Mouse (Mus musculus) G1E (cell line): ENCODE measurements around the gene Dclre1b. TPM values are rescaled to one million over a fixed set of nuclear protein-coding genes. Genes with fewer than 3 reads are reported as not detected.

Experiments
- ATAC-seq: 2 replicates; pipeline ENCODE4 v1.8.0; 2016; ENCODE audit warnings: mild to moderate bottlenecking; ENCODE audit not compliant: insufficient number of reproducible peaks, poor library complexity, low FRiP score, severe bottlenecking; ENCODE audit errors: extremely low read depth
- DNase-seq: peaks from one replicate; pipeline ENCODE4 v3.0.0; 2012; ENCODE audit warnings: low spot score
- H3K27me3 ChIP-seq: 2 replicates; pipeline ENCODE4 v1.6.1; 2012; ENCODE audit warnings: mild to moderate bottlenecking, low read length, inconsistent platforms; ENCODE audit not compliant: insufficient read depth
- H3K36me3 ChIP-seq: replicated peaks from 2 replicates; pipeline ENCODE3; 2012; ENCODE audit warnings: mild to moderate bottlenecking, inconsistent platforms
- H3K4me1 ChIP-seq: 2 replicates; pipeline ENCODE4 v1.6.1; 2012; ENCODE audit warnings: low read depth, low read length, inconsistent platforms, mixed read lengths; ENCODE audit not compliant: insufficient read depth
- H3K4me3 ChIP-seq: 2 replicates; pipeline ENCODE4 v1.5.1; 2012; ENCODE audit warnings: low read depth, mild to moderate bottlenecking, inconsistent platforms, low read length, moderate library complexity, mixed read lengths
- H3K9me3 ChIP-seq: replicated peaks from 2 replicates; pipeline ENCODE4 v1.6.1; 2012; ENCODE audit warnings: inconsistent platforms
- CTCF ChIP-seq: IDR thresholded peaks from 2 replicates; pipeline ENCODE4 v1.5.1; 2012; ENCODE audit warnings: low read depth, low read length, inconsistent platforms, mixed read lengths
- GATA1 ChIP-seq: IDR thresholded peaks from 2 replicates; pipeline ENCODE4 v1.6.1; 2012; ENCODE audit warnings: borderline replicate concordance, low read length, inconsistent platforms, mixed read lengths
- GATA2 ChIP-seq: IDR thresholded peaks from 2 replicates; pipeline ENCODE4 v1.6.1; 2012; ENCODE audit warnings: low read depth, low read length, inconsistent platforms, borderline replicate concordance
- POLR2AphosphoS5 ChIP-seq: IDR thresholded peaks from 2 replicates; pipeline ENCODE4 v1.6.1; 2012; ENCODE audit warnings: low read depth, low read length, inconsistent platforms; ENCODE audit not compliant: insufficient replicate concordance
- TAL1 ChIP-seq: conservative IDR thresholded peaks from 2 replicates; pipeline ENCODE4 v1.6.1; 2012; ENCODE audit warnings: low read depth, low read length, inconsistent platforms, mixed read lengths
- polyA plus RNA-seq: library from polyadenylated mRNA; stranded (reverse); fragments of >175 nt; gene quantifications from 2 replicates; pipeline ENCODE4 v1.2.3, GENCODE M21; 2012
- total RNA-seq, 2 experiments: library from RNA; stranded (forward) in 1 of 2; stranded (reverse) in 1 of 2; fragments of 200-1000 nt in 1 of 2; fragments of >200 nt in 1 of 2; fragmentation: Nextera tagmentation in 1 of 2; gene quantifications; 2 replicates each; pipeline ENCODE4 v1.2.3; 2014 to 2017

Dclre1b gene
- total RNA-seq (2014; fragmentation: Nextera tagmentation) = 21.8 and 28.6 TPM in 2 replicates
- 8.0 and 8.6 TPM in 2 replicates for total RNA-seq (2017)
- polyA plus RNA-seq = 2.6 and 5.7 TPM in 2 replicates

GRCm38 (mm10) chr3:103808891-103809798 lies at the start of gene Dclre1b, which contains the start of the genes Ap4b1 and Gm43064:
Gene Dclre1b, minus strand, starts transcription at chr3:103809444.
Gene Ap4b1, plus strand, starts transcription at chr3:103809520.
Gene Gm43064, plus strand, starts transcription at chr3:103809573.
- Histone ChIP-seq H3K4me1 (peaks cover 49% of the 10 kb centered on the region), H3K36me3 (peaks cover 56% of the 10 kb centered on the region), H3K27me3 (no peaks in the 10 kb centered on the region), H3K4me3 (peak within 1 kb of the TSS; percentile 86), H3K9me3 (no peaks in the 10 kb centered on the region)
- DNase-seq (peak; percentile 87), ATAC-seq (peak; percentile 75)
- no peak for TF ChIP-seq GATA2
- no peak for TF ChIP-seq CTCF
- no peak for TF ChIP-seq TAL1
- no peak for TF ChIP-seq GATA1
- TF ChIP-seq POLR2AphosphoS5 = no peak

DNA sequence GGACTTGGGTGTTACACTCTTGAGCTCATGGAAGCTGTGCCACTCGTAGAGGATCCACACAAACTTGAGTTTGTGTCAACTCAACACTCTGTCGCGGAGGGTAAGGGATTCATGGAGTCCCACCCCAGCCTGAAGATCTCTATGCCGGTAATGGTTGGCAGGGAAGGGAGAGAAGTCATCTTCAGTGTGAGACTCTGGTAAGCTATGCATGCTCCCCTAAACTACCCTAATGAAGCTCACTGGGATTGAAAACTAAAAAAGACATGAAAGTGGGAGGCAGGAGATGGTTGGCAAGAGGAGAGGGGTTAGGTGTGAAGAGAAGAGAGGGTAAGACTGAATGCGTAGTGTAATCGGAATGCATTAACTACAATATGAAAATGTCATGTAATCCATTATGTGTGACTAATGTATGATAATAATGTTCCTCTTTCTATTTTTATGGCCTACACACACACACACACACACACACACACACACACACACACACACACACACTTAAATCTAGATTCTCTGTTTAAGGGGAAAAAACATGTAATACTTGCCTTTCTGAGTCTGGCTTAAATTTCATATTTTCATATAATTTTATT lies 48.8 kb upstream of the Dclre1b start:
- DNase-seq = no peak
- no peak for TF ChIP-seq GATA1
- TF ChIP-seq TAL1 = no peak
- no peak for TF ChIP-seq GATA2
- TF ChIP-seq CTCF = no peak
- no peak for TF ChIP-seq POLR2AphosphoS5
- H3K9me3 ChIP-seq = no peaks in the 10 kb centered on the region
- H3K27me3 ChIP-seq = peaks cover 14% of the 10 kb centered on the region
- H3K4me1 ChIP-seq = peaks cover 5% of the 10 kb centered on the region; the same call in 1 of the 2 replicates
- no peaks in the 10 kb centered on the region for H3K36me3 ChIP-seq
- no peak for ATAC-seq
- no peak overlapping the region for H3K4me3 ChIP-seq

GRCm38 (mm10) chr3:103857036-103857805 lies 48.0 kb upstream of the Dclre1b start:
- Histone ChIP-seq H3K4me1 (peaks cover 8% of the 10 kb centered on the region), H3K36me3 (no peaks in the 10 kb centered on the region), H3K27me3 (peaks cover 14% of the 10 kb centered on the region), H3K9me3 (no peaks in the 10 kb centered on the region), H3K4me3 (no peak overlapping the region)
- ATAC-seq = no peak
- TF ChIP-seq CTCF (no peak), POLR2AphosphoS5 (no peak), GATA2 (no peak), GATA1 (no peak), TAL1 (no peak)
- no peak for DNase-seq

GRCm38 (mm10) chr3:103853804-103854203 lies 44.6 kb upstream of the Dclre1b start:
- Histone ChIP-seq H3K9me3 (no peaks in the 10 kb centered on the region), H3K4me1 (peaks cover 17% of the 10 kb centered on the region)
- TF ChIP-seq TAL1 = no peak
- no peak for TF ChIP-seq POLR2AphosphoS5
- TF ChIP-seq GATA2 = no peak
- TF ChIP-seq GATA1 = no peak
- TF ChIP-seq CTCF = no peak

GRCm38 (mm10) chr3:103852565-103853299 lies 43.5 kb upstream of the Dclre1b start:
- Histone ChIP-seq H3K4me3 (no peak overlapping the region), H3K9me3 (no peaks in the 10 kb centered on the region), H3K27me3 (peaks cover 7% of the 10 kb centered on the region), H3K36me3 (no peaks in the 10 kb centered on the region), H3K4me1 (peaks cover 17% of the 10 kb centered on the region)
- no peak for TF ChIP-seq CTCF
- no peak for TF ChIP-seq GATA2
- no peak for TF ChIP-seq TAL1
- no peak for TF ChIP-seq GATA1
- TF ChIP-seq POLR2AphosphoS5 = no peak
- ATAC-seq (no peak), DNase-seq (no peak)

More at GRCm38 (mm10) chr3:103853804-103854203, 44.6 kb upstream of the Dclre1b start:
- H3K4me3 ChIP-seq = no peak overlapping the region
- no peaks in the 10 kb centered on the region for H3K36me3 ChIP-seq
- DNase-seq (no peak), ATAC-seq (no peak)
- H3K27me3 ChIP-seq = peaks cover 7% of the 10 kb centered on the region
